Mouse (Mus musculus): Measurements from ENCODE around the gene 4933405L10Rik. TPM values are rescaled to one million over a fixed set of nuclear protein-coding genes. Genes with fewer than 3 reads are reported as not detected.

4933405L10Rik gene
- total and polyA plus RNA-seq, 3 experiments, result not detected

DNA sequence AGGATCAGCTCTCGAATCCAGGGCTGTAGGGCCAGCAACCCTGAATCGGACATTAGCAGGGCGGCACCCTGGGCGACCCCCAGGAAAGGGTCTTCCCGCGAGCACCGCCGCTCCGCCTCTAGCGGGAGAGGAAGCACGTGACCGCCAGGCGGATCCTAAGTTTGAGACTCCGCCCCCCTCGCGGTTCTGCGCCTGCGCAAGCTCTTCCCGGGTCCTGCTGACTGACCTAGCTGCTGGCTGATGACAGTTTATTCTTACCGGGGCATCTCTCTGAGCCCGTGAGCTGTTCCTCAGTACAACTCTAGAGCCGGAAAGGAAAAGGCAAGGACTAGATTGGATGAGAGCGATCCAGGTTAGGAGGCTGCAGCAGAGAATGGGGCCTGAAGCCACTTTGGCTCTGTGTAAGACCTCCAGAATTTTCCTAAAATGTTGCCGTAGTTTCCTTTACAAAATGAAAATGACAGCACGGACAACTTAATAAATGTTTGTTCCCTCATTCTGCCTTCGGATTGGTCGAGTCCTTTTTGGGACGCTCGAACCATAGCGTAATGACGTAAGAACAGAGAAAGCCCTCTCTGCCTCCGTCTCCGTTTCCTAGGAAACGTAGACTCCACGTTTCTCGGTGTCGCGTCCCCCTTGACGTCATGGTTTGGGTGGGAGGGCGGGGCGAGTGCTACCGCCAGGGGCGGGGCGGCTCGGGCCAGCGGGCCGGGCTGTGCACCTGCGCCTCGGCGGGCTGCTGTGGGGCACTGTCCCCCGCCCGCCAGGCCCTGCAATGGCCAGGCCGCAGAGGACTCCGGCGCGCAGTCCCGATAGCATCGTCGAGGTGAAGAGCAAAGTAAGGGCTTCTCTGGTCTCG, 6.3 kb upstream of the 4933405L10Rik start, which contains the start of the genes Acd and Pard6a:
Gene Acd (minus strand): TSS at position 137 of the 859 bp plus-strand sequence.
Gene Pard6a (plus strand): TSS at position 183 of the 859 bp plus-strand sequence.
- DNase-seq, result peak; percentile 97

DNA sequence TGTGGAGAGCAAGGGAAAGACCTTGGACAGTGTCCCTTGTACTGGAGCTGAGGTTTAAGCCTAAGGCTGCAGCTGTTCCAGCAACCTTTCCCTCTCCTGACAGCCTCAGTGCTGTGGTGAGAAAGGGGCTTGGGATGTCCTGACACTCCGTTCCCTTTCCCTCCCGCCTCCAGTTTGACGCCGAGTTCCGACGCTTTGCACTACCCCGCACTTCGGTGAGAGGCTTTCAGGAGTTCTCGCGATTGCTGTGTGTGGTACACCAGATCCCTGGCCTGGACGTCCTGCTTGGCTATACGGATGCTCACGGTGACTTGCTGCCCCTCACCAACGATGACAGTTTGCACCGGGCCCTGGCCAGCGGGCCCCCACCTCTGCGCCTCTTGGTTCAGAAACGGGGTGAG, 5.5 kb upstream of the 4933405L10Rik start:
- no peak for DNase-seq

DNA sequence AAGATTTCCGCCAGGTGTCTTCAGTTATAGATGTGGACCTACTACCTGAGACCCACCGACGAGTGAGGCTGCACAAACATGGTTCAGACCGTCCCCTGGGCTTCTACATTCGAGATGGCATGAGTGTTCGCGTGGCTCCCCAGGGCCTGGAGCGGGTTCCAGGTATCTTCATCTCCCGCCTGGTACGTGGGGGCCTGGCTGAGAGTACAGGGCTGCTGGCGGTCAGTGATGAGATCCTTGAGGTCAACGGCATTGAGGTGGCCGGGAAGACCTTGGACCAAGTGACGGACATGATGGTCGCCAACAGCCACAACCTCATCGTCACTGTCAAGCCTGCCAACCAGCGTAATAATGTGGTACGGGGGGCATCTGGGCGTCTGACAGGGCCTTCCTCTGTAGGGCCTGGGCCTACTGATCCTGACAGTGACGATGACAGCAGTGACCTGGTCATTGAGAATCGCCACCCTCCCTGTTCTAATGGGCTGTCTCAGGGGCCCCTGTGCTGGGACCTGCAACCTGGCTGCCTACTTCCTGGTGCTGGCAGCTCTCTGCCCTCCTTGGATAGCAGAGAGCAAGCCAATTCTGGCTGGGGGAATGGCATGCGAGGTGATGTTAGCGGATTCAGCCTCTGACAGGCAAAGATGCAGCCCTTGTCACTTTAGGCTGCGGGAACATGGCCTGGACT, 4.6 kb upstream of the 4933405L10Rik start:
- no peak for DNase-seq

DNA sequence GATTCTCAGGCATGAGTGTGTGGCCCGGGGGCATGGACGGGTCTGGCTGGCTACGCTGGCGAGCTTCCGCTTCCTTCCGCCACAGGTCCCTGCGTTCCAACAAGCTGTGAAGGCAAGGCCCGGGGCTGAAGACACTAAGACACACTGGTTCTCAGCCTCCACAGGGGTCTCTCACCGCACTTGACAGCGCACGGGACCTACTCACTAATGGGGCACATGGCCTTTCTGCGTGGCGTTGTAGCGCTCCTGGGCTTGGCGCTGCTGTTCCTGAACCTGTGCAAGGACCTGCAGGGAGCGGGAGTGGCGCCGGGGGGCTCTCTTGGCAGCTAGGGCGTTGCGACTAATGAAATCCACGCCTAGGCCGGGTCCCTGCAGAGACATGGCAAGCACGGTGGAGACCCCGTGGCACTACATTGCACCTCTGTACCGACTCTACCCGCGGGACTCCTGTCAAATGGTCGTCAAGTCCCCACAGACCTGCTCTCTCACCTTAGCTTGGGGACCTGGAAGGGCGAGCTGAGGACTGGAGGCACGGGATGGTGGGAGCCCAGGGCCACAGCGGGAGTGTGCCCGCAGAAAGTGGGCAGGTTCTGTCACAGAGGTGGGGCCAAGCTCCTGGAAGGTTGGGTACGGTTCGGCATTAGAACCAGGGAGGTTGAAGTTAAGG, 3.2 kb upstream of the 4933405L10Rik start:
- no peak for DNase-seq

DNA sequence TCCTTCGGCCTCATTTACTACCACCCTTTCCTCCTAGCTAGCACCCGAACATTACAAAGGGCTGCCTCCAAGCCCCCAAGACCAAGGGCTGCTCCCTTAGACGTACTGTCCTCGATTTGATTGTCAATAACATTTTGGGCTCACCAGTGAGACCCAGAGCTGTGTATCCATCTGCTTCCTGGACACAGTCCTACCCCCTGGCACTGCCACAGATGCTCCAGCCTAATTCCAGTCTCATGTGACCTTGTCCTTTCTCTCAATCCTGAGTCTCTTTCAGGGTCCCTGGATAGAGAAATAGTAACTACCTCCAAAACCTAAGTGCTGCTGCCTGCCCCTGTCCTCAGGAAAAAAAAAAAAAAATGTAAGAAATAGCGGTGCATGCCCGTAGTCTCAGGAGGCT, 2.5 kb upstream of the 4933405L10Rik start:
- DNase-seq, result no peak

DNA sequence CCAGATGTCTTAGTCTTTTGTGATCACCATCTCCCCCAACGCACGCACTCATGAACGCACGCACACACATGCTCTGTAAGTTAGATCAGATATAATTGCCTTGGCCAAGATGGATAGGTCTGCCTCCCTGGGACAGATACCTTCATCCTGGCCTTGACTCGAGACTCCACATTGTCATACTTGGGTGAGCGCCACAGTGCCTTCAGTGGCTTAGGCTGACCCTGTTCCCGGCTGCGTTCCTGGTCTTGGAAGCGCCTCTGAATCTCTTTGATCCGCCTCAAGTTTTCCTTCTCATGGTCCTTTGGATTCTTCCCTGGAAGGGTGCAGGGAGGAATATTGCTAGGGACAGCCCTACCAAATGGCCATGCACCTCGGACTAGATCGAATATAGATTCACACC, 1.0 kb upstream of the 4933405L10Rik start:
- DNase-seq, result no peak

DNA sequence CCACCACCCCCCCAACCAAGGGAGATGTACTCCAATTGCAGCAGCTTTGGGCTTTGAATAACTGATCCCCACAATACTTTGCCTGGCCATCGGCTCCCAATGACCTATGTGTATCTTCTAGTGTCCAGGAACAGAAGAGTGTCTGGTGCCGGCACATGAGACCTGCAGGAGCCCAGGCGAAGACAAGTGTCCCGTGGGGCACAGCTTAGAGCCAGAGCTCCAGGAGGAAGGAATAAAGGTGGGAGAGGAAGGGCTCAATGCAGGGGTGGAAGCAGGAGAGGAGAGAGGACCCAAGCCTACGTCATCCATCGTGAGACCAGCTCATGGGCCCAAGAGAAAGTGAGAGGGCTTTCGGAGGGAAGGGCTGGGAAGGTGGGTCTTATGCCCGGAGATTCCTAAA, 1.2 kb downstream of the 4933405L10Rik start:
- no peak for DNase-seq

DNA sequence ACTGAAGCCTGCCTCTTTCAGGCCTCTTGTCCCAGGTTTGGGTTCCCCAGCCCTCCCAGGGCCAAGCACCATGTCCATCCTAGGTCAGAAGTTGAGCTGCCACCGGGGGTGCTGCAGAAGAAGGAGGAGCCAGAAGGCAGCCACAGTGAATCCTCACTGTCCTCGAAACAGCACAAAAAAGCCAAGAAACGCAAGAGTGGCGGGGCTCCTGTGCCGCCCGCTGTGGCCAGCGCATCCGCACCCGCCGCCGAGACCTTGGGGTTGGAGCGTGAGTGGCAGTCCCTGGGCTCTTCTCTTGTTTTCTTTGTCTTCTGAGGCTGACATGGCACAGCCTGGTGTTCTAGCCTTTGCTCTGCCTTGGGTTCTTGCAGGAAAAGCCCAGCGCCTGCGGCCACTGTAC, 1.9 kb downstream of the 4933405L10Rik start:
- no peak for DNase-seq

DNA sequence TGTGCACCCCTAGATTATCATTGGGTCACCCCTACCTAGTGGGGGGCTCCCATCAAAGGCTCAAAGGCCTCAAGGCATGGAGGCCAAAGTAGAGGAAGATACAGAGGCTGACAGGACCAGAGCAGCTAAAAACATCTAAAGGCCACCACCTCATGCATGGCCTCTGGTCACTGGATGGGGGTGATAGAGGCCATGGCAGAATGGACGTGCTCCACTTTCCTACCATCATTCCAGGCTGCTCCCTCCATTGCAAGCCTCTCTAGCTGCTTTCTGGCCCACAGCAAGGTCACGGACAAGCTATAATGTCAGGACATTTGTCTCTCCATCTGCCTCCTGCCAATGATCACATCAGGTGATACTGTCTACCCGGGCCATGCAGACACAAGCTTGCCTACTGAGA, 4.8 kb downstream of the 4933405L10Rik start:
- DNase-seq, result no peak

DNA sequence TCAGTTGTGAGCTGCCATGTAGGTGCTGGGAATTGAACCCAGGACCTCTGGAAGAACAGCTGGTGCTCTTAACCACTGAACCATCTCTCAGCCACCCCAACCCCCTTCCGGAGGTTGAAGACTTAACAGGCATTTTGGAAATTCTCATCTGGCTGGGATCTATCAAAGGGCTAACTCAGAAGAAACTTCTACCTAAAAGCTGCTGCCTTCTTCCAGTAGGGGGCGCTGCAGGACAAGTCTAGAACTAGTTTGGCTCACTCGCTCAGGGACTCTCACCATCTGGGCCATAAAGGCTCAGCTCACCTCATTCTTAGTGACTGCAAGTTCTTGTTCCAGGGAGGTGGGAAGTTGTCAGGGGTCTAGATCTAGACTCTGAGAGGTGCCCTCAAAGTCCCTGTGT, 6.7 kb downstream of the 4933405L10Rik start:
- peak; percentile 85 for DNase-seq

DNA sequence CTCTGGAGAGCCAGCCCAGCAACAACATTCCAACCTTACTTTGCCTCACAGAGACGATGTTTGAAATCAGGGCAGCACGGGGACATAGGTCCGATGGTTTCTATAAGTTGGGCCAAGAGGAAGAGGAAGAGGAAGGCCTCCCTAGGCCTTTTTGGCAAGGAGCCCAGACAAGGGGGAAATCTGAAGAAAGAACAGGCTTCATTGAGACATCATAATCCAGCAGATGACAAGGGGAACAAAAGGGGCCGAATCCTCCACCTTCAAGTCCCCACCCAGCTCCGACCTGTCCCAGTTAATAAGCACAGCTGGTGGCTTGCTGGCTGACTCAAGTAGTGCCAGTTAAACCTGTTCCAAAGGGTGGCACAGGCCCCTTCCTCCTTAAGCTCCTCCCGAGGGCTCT, 7.6 kb downstream of the 4933405L10Rik start:
- no peak for DNase-seq

DNA sequence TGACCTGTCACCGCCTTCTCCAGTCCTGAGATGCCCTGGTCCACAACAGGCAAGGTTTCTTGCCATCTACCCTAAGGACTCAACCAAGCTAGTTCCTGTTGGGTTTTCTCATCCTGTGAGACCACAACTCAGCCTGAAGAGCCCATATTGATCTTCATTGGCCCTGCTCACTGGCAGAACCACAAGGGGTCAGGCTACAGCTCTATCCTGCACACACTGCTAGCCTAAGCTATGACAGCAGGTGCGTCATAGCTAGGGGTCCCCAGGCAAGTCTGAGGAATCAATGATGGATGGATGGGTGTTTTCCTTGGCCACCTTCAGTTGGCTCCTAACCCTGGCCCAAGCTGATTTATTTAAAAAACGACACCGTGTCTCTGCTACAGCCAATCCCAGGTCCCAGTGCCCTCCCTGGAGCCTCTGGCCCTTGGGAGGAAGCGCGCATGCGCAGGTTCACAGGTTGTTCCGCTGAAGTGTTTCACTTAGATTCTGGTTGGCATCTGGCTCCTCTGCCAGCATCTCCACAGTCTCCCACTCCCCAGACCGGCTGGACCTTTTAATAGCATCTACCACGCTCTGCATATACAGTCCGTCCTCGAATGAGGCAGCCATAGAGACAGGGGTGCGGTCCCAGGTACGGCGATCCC, 9.0 kb downstream of the 4933405L10Rik start:
- no peak for DNase-seq

DNA sequence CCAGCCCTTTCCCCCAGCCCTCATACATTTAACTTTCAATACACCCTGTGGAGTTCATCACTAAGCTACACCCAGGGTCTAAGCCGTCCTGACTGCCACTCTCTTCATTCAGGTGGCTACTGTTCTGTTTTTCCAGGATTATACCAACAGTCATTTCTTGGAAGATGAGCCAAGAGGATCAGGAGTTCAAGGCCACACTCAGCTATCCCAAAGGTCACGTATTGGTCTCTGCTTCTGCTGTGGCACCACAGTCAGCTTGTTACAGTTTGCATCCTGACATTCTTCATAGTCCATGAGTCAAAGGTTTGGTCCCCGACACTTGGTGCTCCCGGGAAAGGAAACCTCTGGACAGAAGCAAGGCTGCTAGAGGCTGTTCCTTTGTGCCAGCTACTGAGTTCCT, 12.2 kb downstream of the 4933405L10Rik start:
- DNase-seq, result no peak

DNA sequence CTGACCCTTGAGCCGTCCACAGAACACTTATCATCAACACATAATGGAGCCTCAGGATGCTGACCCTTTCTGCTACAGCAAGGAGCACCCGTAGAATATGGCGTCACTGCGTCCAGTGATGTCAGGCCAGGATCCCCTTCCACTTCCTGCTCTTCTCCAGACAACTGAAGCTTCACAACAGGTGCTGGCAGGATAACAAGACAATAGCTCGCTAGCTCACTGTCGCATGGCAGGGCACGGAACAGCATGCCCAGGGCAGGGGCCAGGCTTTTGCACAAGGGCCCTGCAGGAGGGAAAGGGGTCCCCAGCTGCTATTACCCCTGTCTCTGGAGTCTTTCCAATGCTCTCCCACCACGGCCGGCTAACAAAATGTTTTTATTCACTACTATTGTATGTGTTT, 15.4 kb downstream of the 4933405L10Rik start:
- DNase-seq, result no peak

DNA sequence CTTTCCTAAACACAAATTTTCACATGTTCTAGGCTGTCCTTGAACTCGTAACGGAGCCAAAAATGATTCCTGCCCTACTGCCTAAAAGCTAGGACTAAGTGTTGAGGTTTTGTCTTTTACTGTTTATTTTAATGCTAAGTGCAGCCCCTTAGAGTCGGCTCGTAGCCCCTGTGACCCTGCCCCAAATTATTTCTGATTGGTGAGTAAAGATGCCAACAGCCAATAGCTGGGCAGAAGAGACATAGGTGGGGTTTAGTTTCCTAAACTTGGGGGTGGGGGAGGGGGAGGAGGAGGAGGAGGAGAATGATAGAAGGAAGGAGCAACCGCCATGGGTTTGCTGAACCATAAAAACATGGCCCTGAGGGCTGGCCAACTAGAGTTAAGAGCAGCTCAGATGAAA, 18.3 kb downstream of the 4933405L10Rik start:
- no peak for DNase-seq

DNA sequence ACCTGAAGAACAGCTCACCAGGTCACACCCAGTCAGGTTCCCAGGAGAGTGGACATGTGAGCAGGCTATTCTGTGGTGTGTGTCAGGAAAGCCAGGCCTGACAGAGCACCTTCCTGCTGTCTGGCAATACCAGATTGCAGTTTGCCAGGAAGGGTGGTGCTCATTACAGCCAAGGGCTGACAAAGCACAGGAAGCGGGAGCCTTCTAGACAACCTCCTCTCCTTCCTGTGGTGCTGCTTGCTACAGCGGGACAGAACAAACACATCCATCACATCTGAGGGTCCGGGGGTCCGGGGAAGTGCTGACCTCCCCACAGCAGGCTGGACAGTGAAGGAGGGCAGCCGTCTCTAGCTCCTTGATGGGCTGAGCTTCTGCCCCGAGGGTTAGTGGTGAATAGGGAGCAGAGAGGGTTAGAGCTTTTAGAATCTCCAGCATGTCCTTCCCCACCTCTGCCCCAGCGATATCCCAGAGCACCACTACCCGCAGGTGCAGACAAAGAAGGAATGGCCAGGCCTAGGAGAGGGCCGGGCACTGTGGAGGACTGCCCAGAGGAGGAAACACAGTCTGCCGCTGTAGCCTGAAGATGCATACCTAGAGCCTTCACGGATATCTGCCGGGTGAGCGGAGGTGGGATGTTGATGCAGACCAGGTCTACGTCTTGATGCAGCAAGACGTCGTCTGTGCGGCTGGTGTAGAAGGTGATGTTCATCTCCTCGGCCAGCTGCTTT, 20.1 kb downstream of the 4933405L10Rik start:
- peak; percentile 57 for DNase-seq

DNA sequence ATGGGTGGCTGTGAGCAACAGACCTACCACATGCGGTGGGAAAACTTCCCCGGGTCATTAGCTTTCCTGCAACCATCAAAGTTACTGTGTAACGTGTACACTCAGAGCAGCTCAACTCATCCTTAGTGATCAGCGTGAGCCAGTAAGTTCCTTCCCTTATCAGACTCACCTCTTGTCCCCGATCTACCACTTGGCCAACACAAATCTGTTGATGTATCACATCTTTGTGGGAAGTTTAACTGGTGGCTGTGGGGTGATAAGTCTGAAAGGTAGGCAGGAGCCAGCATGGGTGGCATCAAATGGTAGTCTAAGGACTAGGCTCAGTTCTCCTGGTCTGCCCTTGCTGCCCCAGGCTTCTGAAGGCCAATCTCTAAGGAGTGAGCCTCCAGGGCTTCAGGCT, 24.7 kb downstream of the 4933405L10Rik start:
- no peak for DNase-seq

DNA sequence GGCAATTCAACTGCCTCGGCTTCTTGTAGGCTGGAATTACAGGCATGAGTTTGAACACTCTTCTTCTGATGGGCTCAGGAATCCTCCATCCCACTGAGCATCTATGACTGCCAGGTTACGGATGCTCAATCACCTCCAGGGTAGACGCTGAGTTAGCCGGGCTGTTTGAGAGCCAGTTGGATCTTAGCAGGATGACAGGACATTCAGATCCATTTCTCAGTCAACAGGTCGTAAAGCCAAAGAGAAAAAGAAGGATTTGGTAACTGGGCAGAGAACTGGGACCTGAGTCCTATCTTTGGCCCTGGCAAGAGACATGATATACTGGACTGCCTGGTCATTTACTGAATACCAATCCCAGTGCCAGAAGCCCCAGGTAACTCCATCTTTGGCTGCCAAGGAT, 31.8 kb downstream of the 4933405L10Rik start:
- DNase-seq, result no peak

DNA sequence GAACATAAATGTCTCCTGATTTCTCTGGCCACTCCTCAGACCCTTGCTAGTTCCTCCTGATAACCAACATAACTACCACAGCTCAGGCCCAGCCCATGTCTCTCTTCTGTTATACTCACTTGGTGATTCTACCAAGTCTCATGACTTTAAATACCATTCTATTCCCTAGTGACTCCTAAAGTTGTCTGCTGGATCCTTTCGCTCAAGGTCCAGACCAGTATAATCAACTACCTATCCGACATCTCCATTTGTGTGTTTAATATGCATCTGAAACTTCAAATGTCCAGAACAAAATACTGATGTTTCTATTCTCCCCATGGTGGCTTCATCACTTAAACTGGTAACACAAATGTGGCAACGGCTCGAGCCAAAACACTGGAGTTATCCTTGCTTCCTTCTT, 35.8 kb downstream of the 4933405L10Rik start:
- no peak for DNase-seq

DNA sequence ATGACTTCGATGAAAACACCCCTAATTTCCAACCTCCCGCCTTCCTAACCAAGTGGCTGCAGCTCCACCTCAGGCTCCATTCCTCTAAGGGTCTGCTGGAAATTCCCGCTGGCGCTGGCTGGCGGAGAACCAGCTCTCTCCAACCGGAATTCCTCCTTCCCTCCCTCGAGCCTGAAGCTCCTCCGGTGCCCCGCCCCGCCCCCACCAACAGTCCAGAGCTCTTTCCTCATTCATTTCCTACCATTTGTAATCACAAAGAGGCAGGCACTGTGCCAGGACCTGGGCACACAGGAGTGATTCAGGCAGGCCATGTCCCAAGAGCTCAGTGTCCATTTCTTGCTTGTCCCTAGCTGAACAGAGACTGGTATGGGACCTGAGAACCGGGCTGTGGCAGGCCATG, 43.2 kb downstream of the 4933405L10Rik start:
- peak; percentile 88 for DNase-seq

DNA sequence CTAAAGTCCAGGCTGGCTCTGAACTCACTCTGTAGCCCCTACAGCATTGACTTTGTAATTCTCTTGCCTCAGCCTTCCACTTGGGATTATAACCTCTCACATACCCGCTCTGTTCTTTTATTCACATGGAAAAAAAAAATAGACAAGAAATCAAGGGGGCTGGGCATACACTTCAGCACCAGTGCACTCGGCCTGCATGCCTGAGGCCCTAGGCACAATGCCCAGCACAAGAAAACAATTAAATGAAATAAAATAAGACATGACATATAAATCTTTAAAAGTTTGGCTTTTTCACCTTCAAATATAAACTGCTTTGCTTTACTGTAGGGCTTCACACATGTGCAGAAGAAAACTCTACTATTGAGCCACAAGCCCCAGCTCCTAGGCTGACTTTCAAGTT, 46.5 kb downstream of the 4933405L10Rik start:
- no peak for DNase-seq

DNA sequence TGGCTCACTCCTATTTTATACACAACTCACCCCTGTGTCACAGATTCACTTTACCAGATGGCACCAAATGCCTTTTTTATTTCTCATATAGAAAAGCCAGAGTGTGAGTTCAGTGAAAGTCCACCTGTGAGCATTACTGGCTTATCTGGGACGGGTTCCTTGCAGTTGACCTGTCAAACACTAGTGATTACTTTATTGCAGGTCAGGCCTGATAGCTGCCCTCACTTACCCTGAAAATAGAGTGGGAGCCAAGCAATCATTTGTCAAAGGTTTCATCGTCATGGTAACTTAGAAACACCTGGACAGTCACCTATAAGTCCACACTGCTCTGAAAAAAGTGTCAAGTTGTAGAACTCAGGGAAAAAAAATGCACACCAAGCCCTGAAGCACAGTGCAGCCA, 47.2 kb downstream of the 4933405L10Rik start:
- DNase-seq, result no peak
